Mouse (Mus musculus) kidney, adult 18-20 months (tissue): Measurements from ENCODE around the gene Olfr360.
"Not testable (repeated sequence)": the region's sequence is repeated elsewhere in the genome, so short reads cannot be mapped to it uniquely, and the experiment has no call there.

Source experiments
- DNase-seq: peaks from one replicate; pipeline ENCODE4 v3.0.0; 2021

Olfr360 gene

GRCm38 (mm10) chr2:37065446-37065845 is at the start of gene Olfr360:
Gene Olfr360, plus strand, starts transcription at chr2:37065746.
- DNase-seq = no peak

- DNase-seq = not testable (repeated sequence)
These were observed 23.6 kb downstream of the Olfr360 start, which contains the start of gene Olfr361 for GRCm38 (mm10) chr2:37089190-37089589. Gene Olfr361, minus strand, starts transcription at chr2:37089290.

DNA sequence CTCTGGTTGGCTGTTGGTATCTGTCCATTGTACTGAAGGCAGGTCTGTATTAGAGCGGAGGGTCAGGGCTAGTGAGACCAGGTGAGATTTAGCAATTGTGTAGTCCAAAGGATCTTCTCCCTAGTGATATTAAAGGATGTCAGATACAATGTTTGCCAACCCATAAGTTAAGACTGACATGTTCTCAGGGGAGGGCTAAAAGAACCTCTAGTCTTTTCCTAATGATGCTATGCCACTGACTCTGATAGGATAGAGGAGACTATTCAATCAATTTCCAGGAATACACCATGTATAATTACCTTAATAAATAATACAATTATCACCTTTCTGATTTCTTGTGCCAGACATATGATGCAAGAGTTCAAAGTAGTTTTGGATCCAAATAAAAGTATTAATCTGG is 52.3 kb downstream of the Olfr360 start, which contains the start of gene Olfr362:
Gene Olfr362 (minus strand): TSS at position 101 of the 400 bp plus-strand sequence.
- DNase-seq = no peak
